Mouse (Mus musculus): ENCODE data around the gene Cntfr. TPM values are rescaled to one million over a fixed set of nuclear protein-coding genes. Genes with fewer than 3 reads are reported as not detected.

Gene Cntfr
- total RNA-seq, 1 experiment: 17.0 TPM

DNA sequence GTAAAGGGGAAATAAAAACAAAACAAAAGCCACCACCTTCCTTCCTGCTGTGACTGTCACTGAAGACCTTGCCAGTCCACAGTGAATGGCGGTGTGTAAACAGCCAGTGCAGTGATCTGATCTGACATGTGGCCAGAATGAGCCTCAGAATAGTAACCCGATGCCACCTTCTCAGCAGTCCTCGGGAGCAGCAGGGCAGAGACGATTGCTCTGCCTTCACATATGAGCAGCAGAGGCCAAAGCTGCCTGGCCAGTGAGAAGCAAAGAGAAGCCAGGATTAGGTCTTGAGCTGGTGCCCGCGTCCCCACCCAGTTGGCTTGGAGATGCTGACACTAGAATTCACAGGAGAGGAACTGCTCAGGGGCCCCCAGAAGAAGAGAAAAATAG, 86.3 kb downstream of the Cntfr start:
- H3K27ac ChIP-seq (ENCODE audit: insufficient read depth, low read depth, low read length, poor library complexity, severe bottlenecking): no peak overlapping the region
- H3K4me1 ChIP-seq (ENCODE audit: control insufficient read depth in 2 of 2, insufficient read depth in 2 of 2, low read length in 2 of 2, poor library complexity in 1 of 2): no peaks in the 10 kb centered on the region
- in situ Hi-C loops (cut with MboI; ENCODE audit: low sequenced_read_pairs in 2 of 2, unreplicated experiment in 2 of 2): no loop called here
- DNase-seq (ENCODE audit: low read depth, low spot score): no peak
- TF ChIP-seq ZNF384 (IDR thresholded peaks at IDR 0.05; ENCODE audit: low read depth, low read length): no peak
- TF ChIP-seq HCFC1 (IDR thresholded peaks at IDR 0.05; ENCODE audit: borderline replicate concordance, insufficient read depth, low read length): no peak
- TF ChIP-seq ZC3H11A (IDR thresholded peaks at IDR 0.05; ENCODE audit: borderline replicate concordance, low read depth, low read length): no peak
- no peaks in the 10 kb centered on the region for H3K36me3 ChIP-seq (ENCODE audit: control insufficient read depth, insufficient read depth, low read length, poor library complexity, severe bottlenecking)
- H3K9ac ChIP-seq (ENCODE audit: insufficient read depth, low read depth, low read length, poor library complexity, severe bottlenecking): no peak overlapping the region
- no peak overlapping the region for H3K4me3 ChIP-seq (ENCODE audit: insufficient read depth in 1 of 2, low read depth in 1 of 2, low read length in 2 of 2, poor library complexity in 1 of 2, severe bottlenecking in 1 of 2)
- H3K9me3 ChIP-seq (ENCODE audit: control insufficient read depth, insufficient read depth, low read depth, low read length): no peaks in the 10 kb centered on the region

DNA sequence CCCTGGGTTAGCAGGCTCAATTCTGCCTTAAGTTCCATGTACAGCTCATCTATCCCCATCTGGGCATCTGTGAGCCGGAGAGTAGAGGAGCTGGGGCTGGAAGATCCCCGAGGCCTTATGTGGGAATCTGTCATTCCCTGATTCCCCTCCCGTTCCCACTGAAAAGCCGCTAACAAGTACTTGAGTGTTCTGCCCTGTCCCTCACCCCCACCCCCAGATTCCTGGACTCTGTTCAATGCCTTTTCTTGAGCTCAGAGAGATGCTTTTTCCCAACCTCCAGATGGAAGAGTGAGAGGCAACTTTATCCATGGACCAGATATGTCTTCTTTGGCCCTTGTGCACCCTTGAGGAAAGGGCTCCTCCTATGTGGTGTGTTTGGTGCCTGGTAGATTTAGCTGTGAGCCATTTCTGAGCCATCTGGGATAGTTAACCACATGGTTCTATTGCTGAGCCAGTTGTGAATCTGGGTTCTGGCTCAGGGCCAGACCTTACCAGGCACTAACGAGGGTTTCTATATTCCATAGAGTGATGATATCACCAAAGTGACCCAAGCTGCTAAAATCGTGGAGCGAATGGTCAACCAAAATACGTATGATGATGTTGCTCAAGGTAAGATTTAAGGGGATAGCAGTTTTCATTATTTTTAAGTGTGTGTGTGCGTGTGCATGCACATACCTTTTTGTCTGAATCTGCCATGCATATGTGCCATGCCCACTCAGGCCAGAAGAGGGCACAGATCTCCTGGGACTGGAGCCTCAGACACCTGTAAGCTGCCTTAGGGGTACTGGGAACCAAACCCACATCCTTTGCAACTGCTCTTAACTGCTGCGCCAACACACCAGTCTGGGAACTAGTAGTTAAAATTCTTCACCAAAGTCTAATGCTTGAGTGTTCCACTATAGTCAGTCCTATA, 87.0 kb downstream of the Cntfr start:
- no peak overlapping the region for H3K9ac ChIP-seq (ENCODE audit: insufficient read depth, low read depth, low read length, poor library complexity, severe bottlenecking)
- no peaks in the 10 kb centered on the region for H3K9me3 ChIP-seq (ENCODE audit: control insufficient read depth, insufficient read depth, low read depth, low read length)
- in situ Hi-C loops (cut with MboI; ENCODE audit: low sequenced_read_pairs in 2 of 2, unreplicated experiment in 2 of 2): no loop called here
- H3K4me3 ChIP-seq (ENCODE audit: insufficient read depth in 1 of 2, low read depth in 1 of 2, low read length in 2 of 2, poor library complexity in 1 of 2, severe bottlenecking in 1 of 2): no peak overlapping the region
- no peak overlapping the region for H3K27ac ChIP-seq (ENCODE audit: insufficient read depth, low read depth, low read length, poor library complexity, severe bottlenecking)
- no peaks in the 10 kb centered on the region for H3K36me3 ChIP-seq (ENCODE audit: control insufficient read depth, insufficient read depth, low read length, poor library complexity, severe bottlenecking)
- TF ChIP-seq HCFC1 (IDR thresholded peaks at IDR 0.05; ENCODE audit: borderline replicate concordance, insufficient read depth, low read length) (no peak), MAFK (IDR thresholded peaks at IDR 0.05; ENCODE audit: insufficient read depth, low read depth, low read length) (no peak), CHD2 (IDR thresholded peaks at IDR 0.05; ENCODE audit: low read depth, low read length) (no peak), ZNF384 (IDR thresholded peaks at IDR 0.05; ENCODE audit: low read depth, low read length) (no peak), ZC3H11A (IDR thresholded peaks at IDR 0.05; ENCODE audit: borderline replicate concordance, low read depth, low read length) (no peak)
- no peak for DNase-seq (ENCODE audit: low read depth, low spot score)
- no peaks in the 10 kb centered on the region for H3K4me1 ChIP-seq (ENCODE audit: control insufficient read depth in 2 of 2, insufficient read depth in 2 of 2, low read length in 2 of 2, poor library complexity in 1 of 2)

Other genes starting within 250 kb of the Cntfr start
- gene Kif24, start 232.2 kb downstream of the Cntfr start, total RNA-seq (2012; rRNA removed): 9.7 and 13.1 TPM in 2 replicates
- 11.9 and 19.8 TPM in 2 replicates for gene Nudt2, start 231.9 kb downstream of the Cntfr start, total RNA-seq (2012; rRNA removed)
- gene AI464131, start 194.0 kb downstream of the Cntfr start, total RNA-seq (2012; rRNA removed): 6.4 and 11.6 TPM in 2 replicates
- not detected in 2 replicates for gene 1110017D15Rik, start 179.8 kb downstream of the Cntfr start, total RNA-seq (2012; rRNA removed)
- gene Fam219a, start 127.6 kb downstream of the Cntfr start, total RNA-seq (2012; rRNA removed): 2.9 TPM in 2 replicates
- gene Dnaic1, start 127.3 kb downstream of the Cntfr start, total RNA-seq (2012; rRNA removed): 1.7 and 2.0 TPM in 2 replicates
- gene Enho, start 56.8 kb downstream of the Cntfr start, total RNA-seq (2012; rRNA removed): 4.7 and 5.8 TPM in 2 replicates
- 13.5 and 20.9 TPM in 2 replicates for gene Il11ra1, start 2.9 kb upstream of the Cntfr start, total RNA-seq (2012; rRNA removed)
- gene Rpp25l, start 16.4 kb upstream of the Cntfr start, total RNA-seq (2012; rRNA removed): 56.8 and 67.7 TPM in 2 replicates
- gene Dctn3, start 26.1 kb upstream of the Cntfr start, total RNA-seq (2012; rRNA removed): 87.0 and 90.9 TPM in 2 replicates
- 0.11 TPM in 1 of 2 replicates, not detected in the other for gene Arid3c, start 34.1 kb upstream of the Cntfr start, total RNA-seq (2012; rRNA removed)
- 26.9 and 34.9 TPM in 2 replicates for gene Galt, start 58.1 kb upstream of the Cntfr start, total RNA-seq (2012; rRNA removed)
- gene Sigmar1, start 59.1 kb upstream of the Cntfr start, total RNA-seq (2012; rRNA removed): 198 and 230 TPM in 2 replicates
- gene Ccl27a, start 77.2 kb upstream of the Cntfr start, total RNA-seq (2012; rRNA removed): 11.4 and 14.6 TPM in 2 replicates
- not detected in 2 replicates for gene Gm21541, start 206.5 kb upstream of the Cntfr start, total RNA-seq (2012; rRNA removed)
- gene Gm20878, start 244.5 kb upstream of the Cntfr start, total RNA-seq (2012; rRNA removed): 1.9 TPM in 1 of 2 replicates, not detected in the other